Mouse (Mus musculus): Measurements from ENCODE around the gene Rpl22. TPM values are rescaled to one million over a fixed set of nuclear protein-coding genes. Genes with fewer than 3 reads are reported as not detected.

Gene Rpl22
- polyA plus RNA-seq, 1 experiment from 2014 or later, result 548 TPM

DNA sequence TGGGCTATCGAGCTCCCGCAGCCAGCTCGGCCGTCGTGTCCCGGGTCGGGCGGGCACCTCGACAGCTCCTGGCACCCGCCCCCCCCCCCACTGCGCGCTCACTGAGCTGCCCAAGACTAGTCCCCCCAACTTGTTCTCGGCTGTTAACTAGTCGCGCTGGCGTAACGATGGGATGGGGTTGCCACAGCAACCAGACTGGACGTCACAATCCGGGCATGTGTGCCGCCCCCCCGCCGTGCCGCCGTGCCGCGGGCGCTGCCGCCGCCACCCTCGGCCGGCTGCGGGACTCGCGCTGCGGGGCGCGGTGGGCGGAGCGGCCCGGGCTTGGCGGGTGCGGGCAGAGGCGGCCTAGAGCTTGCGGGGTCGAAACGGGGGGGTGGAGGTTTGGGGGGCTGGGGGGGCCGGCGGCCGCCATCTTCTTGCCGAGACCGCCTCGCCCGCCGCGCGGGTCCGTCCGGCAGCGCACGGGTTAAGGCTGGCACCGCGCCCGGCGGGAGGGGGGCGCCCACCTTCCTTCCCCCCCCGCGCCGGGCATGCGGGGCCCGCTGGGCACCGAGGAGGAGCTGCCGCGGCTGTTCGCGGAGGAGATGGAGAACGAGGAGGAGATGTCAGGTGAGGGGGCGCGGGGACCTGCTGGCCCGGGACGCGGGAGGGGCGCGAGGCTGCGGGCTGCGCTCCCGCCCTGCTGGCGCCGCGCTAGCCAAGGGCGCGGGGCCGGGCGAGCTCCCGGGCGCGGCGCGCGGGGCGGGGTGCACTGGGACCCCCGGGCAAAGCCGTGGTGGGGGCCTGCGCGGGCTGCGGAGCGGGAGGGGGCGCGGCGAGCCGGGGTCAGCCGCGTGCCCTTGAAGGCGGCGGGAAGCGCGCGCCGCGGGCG, 13.1 kb downstream of the Rpl22 start, which contains the start of gene Chd5:
Gene Chd5, plus strand, starts transcription at position 233 of the 874 bp plus-strand sequence.
- Histone ChIP-seq H3K36me3 (ENCODE audit: inconsistent target) (0 out of 2 replicates have a peak, but pooled peaks cover 13% of the 10 kb centered on the region), H3K4me3 (ENCODE audit: inconsistent target) (no peak within 1 kb of the TSS), H3K79me2 (ENCODE audit: inconsistent target) (no peaks in the 10 kb centered on the region), H3K27ac (no peak within 1 kb of the TSS)
- WGBS (ENCODE audit: missing documents), result 2% methylated on average over 92 of the region's 120 CpGs

DNA sequence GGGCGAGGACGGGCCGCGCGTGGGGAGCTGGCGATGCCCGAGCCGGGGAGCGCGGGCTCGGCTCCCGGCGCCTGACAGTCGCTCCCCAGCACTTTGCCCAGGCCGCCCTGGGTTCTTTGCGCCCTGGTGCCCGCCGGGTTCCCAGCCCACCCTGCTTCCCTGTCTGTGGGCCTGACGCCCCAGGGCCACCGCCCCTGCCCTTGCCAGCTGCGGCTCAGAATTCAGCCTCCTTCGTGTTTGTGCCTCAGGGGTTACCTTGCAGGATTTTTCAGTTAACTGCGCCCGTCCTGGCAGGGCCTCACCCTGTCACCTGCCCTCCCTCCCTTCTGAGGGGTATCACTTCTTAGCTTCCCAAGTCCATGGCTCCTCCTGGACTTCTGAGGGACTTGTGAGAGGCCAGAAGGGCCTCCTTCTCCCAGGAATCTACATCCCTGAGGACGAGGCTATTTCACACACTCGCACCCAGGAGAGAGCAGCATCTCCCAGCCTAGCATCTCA, 13.8 kb downstream of the Rpl22 start:
- H3K36me3 ChIP-seq (ENCODE audit: inconsistent target), result 0 out of 2 replicates have a peak, but pooled peaks cover 6% of the 10 kb centered on the region
- H3K27ac ChIP-seq, result no peak overlapping the region
- H3K79me2 ChIP-seq (ENCODE audit: inconsistent target), result no peaks in the 10 kb centered on the region
- 9% methylated on average over 20 of the region's 26 CpGs for WGBS (ENCODE audit: missing documents)
- H3K4me3 ChIP-seq (ENCODE audit: inconsistent target), result no peak overlapping the region

DNA sequence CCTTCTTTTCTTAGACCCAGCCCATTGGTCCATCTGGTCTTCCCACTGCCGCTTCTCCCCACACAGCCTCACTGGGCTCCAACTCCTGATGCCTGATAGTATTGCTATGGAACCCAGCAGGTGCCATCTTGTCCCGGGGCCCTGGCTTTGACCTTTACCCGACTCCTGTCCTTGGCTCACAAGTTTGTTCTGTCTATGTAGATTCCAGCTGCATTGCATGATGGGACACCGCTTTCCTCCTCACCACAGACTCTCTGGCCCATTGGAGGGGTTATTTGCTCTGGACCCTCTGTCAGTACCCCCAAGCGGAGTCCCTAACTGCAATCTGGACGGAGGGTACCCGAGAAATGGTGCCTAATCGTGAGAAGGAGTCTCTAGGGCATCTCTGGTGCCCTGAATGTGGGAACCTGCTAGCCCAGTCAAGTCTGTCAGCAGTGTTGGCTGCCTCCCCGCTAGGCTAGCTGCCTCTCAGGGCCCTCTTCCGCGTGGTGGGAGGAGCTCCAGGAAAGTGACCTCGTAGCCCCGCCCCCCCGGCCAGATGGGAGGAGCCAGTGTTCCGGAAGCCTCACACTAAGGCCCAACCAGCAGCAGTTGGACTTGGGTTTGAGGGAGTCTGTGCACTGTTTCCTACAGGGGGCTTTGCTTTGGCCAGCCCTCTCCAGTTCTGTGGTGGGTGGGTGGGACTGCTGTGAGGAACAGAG, 15.2 kb downstream of the Rpl22 start:
- no peak overlapping the region for H3K27ac ChIP-seq
- no peak overlapping the region for H3K4me3 ChIP-seq (ENCODE audit: inconsistent target)
- no peaks in the 10 kb centered on the region for H3K36me3 ChIP-seq (ENCODE audit: inconsistent target)
- 47% methylated on average over 15 of the region's 15 CpGs for WGBS (ENCODE audit: missing documents)
- H3K79me2 ChIP-seq (ENCODE audit: inconsistent target), result no peaks in the 10 kb centered on the region

DNA sequence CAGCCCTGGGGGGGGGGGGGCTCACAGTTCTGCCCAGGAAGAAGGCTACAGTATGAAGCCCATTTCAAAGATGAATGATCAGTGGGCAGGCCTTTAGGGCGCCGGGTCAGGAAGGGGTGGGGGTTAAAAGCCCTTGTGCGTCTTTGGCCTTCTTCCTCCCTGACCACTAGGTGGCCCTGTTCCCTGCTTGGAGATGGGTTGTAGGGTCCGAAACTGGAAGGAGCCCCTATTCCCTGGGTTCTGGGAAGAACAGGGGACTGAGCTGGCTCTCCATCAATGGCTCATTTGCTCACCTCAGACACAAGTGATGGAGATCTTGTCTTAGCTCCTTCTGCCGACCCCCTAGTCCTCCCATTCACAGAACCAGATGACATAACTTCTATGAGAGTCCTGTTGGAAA, 17.8 kb downstream of the Rpl22 start:
- Histone ChIP-seq H3K27ac (no peak overlapping the region), H3K4me3 (ENCODE audit: inconsistent target) (no peak overlapping the region), H3K36me3 (ENCODE audit: inconsistent target) (no peaks in the 10 kb centered on the region), H3K79me2 (ENCODE audit: inconsistent target) (no peaks in the 10 kb centered on the region)
- WGBS (ENCODE audit: missing documents), result 5% methylated on average over 5 of the region's 5 CpGs

DNA sequence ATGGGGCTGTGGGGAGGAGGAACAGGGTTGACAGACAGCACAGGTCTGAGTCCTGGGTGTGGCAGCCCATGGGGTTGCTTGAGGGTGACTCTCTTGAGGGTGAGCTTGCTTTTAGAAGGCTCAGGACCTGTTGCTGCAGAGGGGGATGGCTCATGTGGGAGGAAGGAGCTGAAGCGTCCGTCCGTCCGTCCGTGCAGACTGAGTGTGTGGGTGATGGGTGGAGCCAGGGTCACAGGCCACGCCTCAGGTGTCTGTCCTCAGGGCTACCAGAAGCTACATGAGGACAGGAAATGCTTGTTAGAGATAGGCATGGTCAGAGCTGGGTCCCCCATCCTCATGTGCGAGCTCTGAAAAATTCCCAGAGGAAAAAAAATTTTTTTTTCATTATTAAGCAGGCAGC, 19.1 kb downstream of the Rpl22 start:
- Histone ChIP-seq H3K36me3 (ENCODE audit: inconsistent target) (no peaks in the 10 kb centered on the region), H3K27ac (no peak overlapping the region), H3K4me3 (ENCODE audit: inconsistent target) (no peak overlapping the region), H3K79me2 (ENCODE audit: inconsistent target) (no peaks in the 10 kb centered on the region)
- 33% methylated on average over 7 of the region's 7 CpGs for WGBS (ENCODE audit: missing documents)

DNA sequence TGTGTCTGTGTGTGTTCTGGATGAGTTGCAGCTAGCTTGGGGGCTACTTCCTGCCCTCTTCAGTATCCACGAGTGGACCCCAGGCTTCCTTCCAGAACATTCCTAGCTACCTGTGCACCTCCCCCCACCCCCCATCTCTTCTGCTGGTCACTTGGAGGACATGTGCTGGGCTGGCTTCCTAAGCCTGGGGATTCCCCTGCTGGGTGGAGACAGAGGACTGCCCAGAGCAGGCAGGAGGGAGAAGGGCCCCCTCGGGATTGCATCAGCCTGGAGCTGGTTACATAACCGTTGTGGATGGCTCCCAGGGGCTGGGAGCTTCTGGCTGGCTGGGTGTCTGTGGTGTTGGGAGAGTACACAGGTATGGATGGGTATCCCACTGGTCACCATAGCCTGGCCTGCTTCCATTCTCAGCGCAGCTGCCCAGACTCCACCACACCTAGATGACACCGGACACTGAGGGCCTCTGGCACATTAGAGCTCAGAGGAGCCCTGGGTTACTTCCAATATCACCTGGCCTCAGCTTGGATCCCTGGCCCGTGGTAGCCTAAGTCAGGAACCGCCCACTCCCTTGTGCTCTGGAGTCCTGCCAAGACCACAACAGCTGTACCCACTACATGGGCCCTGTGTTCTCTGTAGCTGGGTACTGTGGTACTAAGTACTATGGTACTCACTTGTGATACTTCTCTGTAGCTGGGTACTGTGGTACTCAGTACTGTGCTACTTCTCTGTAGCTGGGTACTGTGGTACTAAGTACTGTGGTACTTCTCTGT, 19.8 kb downstream of the Rpl22 start:
- WGBS (ENCODE audit: missing documents), result 37% methylated on average over 7 of the region's 7 CpGs
- no peak overlapping the region for H3K27ac ChIP-seq
- no peaks in the 10 kb centered on the region for H3K36me3 ChIP-seq (ENCODE audit: inconsistent target)
- H3K79me2 ChIP-seq (ENCODE audit: inconsistent target), result no peaks in the 10 kb centered on the region
- H3K4me3 ChIP-seq (ENCODE audit: inconsistent target), result no peak overlapping the region

DNA sequence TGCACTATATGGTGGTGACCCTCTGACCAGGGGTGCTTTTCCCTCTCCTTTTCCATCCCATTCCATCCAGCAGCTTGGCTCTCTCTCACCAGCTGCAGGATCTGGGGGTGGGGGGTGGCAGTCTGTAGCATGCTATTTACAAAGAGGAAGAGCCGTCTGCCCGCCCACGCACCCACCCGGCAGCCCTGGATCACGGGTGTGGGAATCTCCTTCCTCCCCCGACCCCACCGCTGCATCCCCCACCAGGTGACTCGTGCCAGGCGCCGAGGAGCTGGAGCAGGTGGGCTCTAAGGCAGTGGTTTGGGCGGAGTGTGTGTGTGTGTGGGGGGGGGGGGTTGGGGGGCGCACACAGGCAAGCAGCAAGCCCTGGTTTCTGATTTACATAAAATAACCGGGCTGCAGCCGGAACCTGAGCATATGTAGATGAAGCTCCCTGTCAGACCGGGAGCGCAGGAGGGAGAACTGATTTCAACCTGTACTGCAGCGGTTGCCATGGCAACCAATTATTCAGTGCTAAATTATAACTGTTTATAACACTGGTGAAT, 24.4 kb downstream of the Rpl22 start:
- no peaks in the 10 kb centered on the region for H3K36me3 ChIP-seq (ENCODE audit: inconsistent target)
- H3K79me2 ChIP-seq (ENCODE audit: inconsistent target), result no peaks in the 10 kb centered on the region
- H3K27ac ChIP-seq, result no peak overlapping the region
- WGBS (ENCODE audit: missing documents), result 2% methylated on average over 13 of the region's 17 CpGs
- no peak overlapping the region for H3K4me3 ChIP-seq (ENCODE audit: inconsistent target)

DNA sequence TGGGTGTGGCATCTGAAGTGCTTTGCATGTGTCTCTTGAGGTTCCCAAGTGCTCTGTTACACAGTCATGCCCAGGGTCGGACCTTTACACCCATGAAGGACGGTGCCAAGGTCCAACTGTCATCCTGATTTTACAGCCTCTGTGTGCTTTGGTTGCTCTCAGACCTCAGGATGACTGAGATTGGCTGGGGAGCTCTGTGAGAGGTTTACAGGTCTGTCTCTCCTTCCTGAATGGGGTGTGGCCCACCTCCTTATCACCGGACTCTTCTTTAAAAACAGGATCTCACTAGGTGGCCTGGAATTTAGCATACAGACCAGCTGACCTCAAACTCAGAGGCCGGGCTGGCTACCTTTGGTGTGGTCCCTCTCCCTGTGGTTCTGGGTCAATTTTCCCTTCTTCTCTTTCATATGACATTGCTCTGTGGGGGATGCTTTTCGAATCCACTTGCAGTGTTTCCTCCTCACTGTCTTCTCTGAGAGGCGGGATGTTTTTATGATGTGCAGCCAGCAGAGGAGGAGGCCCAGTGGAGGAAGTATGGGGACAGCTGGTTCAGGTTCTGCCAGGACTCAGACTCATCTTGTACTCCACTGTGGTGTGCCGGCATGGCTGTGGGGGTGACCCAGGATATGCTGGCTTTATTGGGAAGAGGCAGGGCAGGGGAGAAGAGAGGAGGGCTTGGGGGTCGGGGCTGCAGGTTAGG, 25.3 kb downstream of the Rpl22 start:
- WGBS (ENCODE audit: missing documents), result 29% methylated on average over 7 of the region's 8 CpGs

DNA sequence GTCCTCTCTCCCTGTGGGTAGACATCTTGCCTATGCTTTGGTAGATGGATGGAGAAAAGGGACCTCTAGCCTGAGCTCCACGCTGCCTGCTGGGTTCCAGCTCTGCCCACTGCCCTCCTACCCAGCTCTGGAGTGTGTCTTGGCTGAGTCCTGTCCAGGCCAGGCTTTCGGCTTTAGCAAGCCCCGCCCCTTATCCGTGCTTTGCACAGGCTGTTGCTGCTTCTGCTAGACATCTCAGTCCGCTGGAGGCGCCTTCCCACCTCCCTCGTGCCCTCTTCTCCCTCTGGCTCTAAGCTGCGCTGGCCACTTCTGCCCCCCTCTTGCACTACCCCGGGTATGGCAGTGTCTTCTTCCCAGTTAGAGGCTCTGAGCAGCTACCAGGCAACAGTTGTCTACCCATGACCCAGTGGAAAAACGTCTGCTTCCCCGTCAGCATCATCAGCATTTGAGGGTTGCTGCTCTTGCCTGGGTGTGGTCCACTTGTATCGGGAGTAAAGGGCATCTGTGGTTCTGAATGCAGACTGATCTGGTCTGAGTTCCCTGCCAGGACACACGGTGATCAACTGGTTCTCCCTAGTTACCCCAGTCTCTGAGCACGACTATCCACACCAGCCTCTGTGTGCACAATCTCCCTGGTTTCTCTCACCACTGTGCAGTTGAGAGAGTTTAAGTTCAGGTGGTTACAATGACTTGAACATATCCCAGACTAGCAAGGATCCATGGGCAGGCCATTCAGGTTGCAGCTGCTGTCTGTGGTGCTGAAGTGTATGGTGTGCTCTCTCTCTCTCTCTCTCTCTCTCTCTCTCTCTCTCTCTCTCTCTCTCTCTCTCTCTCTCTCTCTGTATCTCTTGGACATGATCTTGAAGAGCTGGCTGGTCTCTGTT, 26.1 kb downstream of the Rpl22 start:
- no peak overlapping the region for H3K4me3 ChIP-seq (ENCODE audit: inconsistent target)
- no peaks in the 10 kb centered on the region for H3K36me3 ChIP-seq (ENCODE audit: inconsistent target)
- 25% methylated on average over 14 of the region's 14 CpGs for WGBS (ENCODE audit: missing documents)
- H3K27ac ChIP-seq, result no peak overlapping the region
- H3K79me2 ChIP-seq (ENCODE audit: inconsistent target), result no peaks in the 10 kb centered on the region

More for the DNA sequence above, 25.3 kb downstream of the Rpl22 start:
- Histone ChIP-seq H3K79me2 (ENCODE audit: inconsistent target) (no peaks in the 10 kb centered on the region), H3K27ac (no peak overlapping the region), H3K36me3 (ENCODE audit: inconsistent target) (no peaks in the 10 kb centered on the region), H3K4me3 (ENCODE audit: inconsistent target) (no peak overlapping the region)

DNA sequence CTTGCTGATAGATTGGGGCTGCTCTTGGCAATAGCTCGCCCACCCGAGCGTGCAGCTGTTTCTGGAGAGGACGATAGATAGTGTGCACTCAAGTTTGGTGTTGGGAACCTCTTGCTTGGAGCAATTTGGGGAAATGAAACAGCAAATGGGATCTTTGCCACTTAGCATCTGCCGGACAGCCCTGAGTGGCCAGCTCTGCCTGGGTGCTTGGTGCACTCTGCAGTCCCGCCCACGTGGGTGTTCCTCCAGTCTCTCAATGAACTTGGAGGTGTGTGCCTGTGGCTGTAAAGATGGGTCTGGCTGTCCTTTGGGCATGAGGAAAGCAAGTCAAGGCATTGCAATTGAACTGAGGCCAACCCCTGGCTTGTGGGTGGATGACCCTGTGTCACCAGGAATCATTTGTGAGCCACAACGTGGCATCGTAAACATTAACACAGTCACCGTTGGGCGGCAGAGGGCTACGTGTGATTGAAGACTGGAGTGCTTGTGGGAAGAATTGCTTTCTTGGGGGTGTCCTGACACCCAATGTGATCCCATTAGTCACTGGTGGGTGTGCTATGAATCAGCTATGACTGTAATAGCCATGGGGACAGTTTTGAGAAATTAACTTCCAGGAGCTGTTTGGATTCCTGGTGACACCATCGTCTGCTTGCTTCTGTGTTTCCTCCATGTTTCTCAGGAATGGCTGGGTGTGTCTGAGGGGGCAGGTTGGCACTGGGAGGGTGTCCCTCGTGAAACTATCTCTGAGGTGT, 28.5 kb downstream of the Rpl22 start:
- Histone ChIP-seq H3K79me2 (ENCODE audit: inconsistent target) (no peaks in the 10 kb centered on the region), H3K36me3 (ENCODE audit: inconsistent target) (no peaks in the 10 kb centered on the region), H3K4me3 (ENCODE audit: inconsistent target) (no peak overlapping the region), H3K27ac (no peak overlapping the region)
- WGBS (ENCODE audit: missing documents), result 54% methylated on average over 14 of the region's 14 CpGs

DNA sequence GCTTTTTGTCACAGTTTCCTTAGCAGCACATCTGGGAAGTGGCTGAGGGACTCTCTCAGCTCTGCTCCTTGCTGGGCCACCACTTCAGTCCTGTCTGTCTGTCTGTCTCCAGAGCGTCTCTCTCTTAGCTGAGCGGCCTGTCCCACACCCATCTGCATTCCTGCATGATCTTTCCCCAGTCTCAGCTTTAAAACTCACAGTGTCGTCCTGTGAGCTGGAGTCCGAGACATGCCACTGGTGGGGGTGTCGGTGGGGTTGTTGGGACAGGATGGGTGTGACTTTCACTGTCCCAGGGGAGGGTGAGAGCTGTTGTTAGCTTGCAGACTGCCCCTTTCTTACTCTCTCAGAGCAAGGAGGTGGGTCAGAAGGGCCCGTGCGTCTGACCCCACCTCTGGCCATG, 30.1 kb downstream of the Rpl22 start:
- no peak overlapping the region for H3K4me3 ChIP-seq (ENCODE audit: inconsistent target)
- no peaks in the 10 kb centered on the region for H3K36me3 ChIP-seq (ENCODE audit: inconsistent target)
- H3K27ac ChIP-seq, result no peak overlapping the region
- H3K79me2 ChIP-seq (ENCODE audit: inconsistent target), result no peaks in the 10 kb centered on the region
- 90% methylated on average over 7 of the region's 7 CpGs for WGBS (ENCODE audit: missing documents)

DNA sequence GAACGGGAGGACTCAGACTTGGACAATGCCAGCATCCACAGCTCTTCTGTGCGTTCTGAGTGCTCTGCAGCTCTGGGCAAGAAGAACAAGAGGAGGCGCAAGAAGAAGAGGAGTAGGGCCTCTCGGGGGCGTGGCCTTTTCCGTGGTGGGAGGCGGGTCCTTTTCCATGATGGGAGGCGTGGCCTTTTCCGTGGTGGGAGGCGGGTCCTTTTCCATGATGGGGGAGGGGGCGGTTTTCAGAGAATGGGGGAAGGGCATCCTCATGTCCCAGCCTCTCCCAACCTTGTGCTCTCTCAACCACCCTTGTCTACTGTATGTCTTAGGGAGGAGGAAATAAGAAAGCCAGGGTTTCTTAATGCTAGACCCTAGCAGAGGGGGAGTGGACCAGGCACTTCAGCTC, 34.2 kb downstream of the Rpl22 start:
- Histone ChIP-seq H3K36me3 (ENCODE audit: inconsistent target) (no peaks in the 10 kb centered on the region), H3K27ac (no peak overlapping the region), H3K4me3 (ENCODE audit: inconsistent target) (no peak overlapping the region), H3K79me2 (ENCODE audit: inconsistent target) (no peaks in the 10 kb centered on the region)
- 26% methylated on average over 10 of the region's 11 CpGs for WGBS (ENCODE audit: missing documents)
